ENCODE assay signal across 7 mouse cellular contexts in genomic region chr1:97976873-97977473, GRCm38 (mm10).
DNase-seq lines count a peak whose midpoint lies in the region; ATAC-seq lines count a peak whose summit lies in the region.

No protein-coding gene starts in this region.

- peak overlapping the region; percentile 90 for H3K9ac ChIP-seq in hindbrain, embryonic 14.5 days

- no peaks in the 10 kb centered on the region for H3K36me3 ChIP-seq in hindbrain, embryonic 14.5 days (replicated peaks; ENCODE audit: control insufficient read depth, insufficient read depth)
- no peaks in the 10 kb centered on the region for H3K36me3 ChIP-seq in megakaryocyte, embryonic 14.5 days (replicated peaks; ENCODE audit: low read length)

- intact Hi-C loops in left cerebral cortex, postnatal 14 days (cut with DNase I) = loop anchor here (5.0 kb wide), 1 partner anchor 120 kb away; the partner anchor contains the start of gene Pam

- H3K4me2 ChIP-seq in hindbrain, embryonic 14.5 days (replicated peaks) = peak overlapping the region; percentile 78

- H3K4me1 ChIP-seq in hindbrain, embryonic 14.5 days (replicated peaks; ENCODE audit: control insufficient read depth, insufficient read depth, low read length) = peaks cover 23% of the 10 kb centered on the region
- peaks cover 32% of the 10 kb centered on the region for H3K4me1 ChIP-seq in megakaryocyte, embryonic 14.5 days

- peak; percentile 94 for ATAC-seq in hindbrain, embryonic 14.5 days (ENCODE audit: low FRiP score)

- peak; percentile 86 for DNase-seq in adrenal gland, postnatal 10 days
- DNase-seq in cerebellum, postnatal 36 days = peak; percentile 59 to 67
- DNase-seq in gastrocnemius, adult 18-20 months (ENCODE audit: low spot score) = peak; percentile 59
- peak; percentile 73 for DNase-seq in hindbrain, embryonic 14.5 days (ENCODE audit: low spot score)
- peak; percentile 45 to 54 for DNase-seq in left cerebral cortex, postnatal 14 days (ENCODE audit: low spot score in 2 of 2)
- peak; percentile 74 for DNase-seq in right cerebral cortex, postnatal 25 days

- no peaks in the 10 kb centered on the region for H3K9me3 ChIP-seq in hindbrain, embryonic 14.5 days (ENCODE audit: control insufficient read depth, low read length)
- H3K9me3 ChIP-seq in megakaryocyte, embryonic 14.5 days = no peaks in the 10 kb centered on the region

- H3K27ac ChIP-seq in hindbrain, embryonic 14.5 days = peak overlapping the region; percentile 86

- WGBS in hindbrain, embryonic 14.5 days = 0% methylated on average over 47 of the region's 47 CpGs

- no peaks in the 10 kb centered on the region for H3K27me3 ChIP-seq in hindbrain, embryonic 14.5 days (ENCODE audit: control insufficient read depth, insufficient read depth, low read length)
- H3K27me3 ChIP-seq in megakaryocyte, embryonic 14.5 days (replicated peaks) = no peaks in the 10 kb centered on the region

- peak overlapping the region; percentile 66 for H3K4me3 ChIP-seq in hindbrain, embryonic 14.5 days (replicated peaks; ENCODE audit: low read length)
- H3K4me3 ChIP-seq in megakaryocyte, embryonic 14.5 days (replicated peaks) = peak overlapping the region; percentile 90

Comparison
In these comparisons a context has a peak if more than half of its experiments do, and no peak if none do; other contexts are left out.
1. Peak in every context shown above with its lines: DNase-seq, ATAC-seq, H3K4me3 ChIP-seq and H3K27ac ChIP-seq.